Mouse (Mus musculus): ENCODE data around the gene Nfkbie. TPM values are rescaled to one million over a fixed set of nuclear protein-coding genes. Genes with fewer than 3 reads are reported as not detected.

Nfkbie gene
- total RNA-seq, 2 experiments from 2014 or later, result 2.6 to 3.2 TPM

Other genes starting within 250 kb of the Nfkbie start
- gene Cdc5l, start 122.0 kb upstream of the Nfkbie start, total RNA-seq (2021), result 10 to 100 TPM; 53.4 to 57.4 TPM
- 1 to 10 TPM; 4.3 to 5.5 TPM for gene Spats1, start 80.3 kb upstream of the Nfkbie start, total RNA-seq (2021)
- gene Aars2, start 48.9 kb upstream of the Nfkbie start, total RNA-seq (2021), result 10 to 100 TPM; 21.6 to 22.7 TPM
- gene Tcte1, start 32.3 kb upstream of the Nfkbie start, total RNA-seq (2021), result 1 to 10 TPM in 1 of 2 experiments, under 1 TPM in 1; 0.74 to 1.2 TPM
- gene Tmem151b, start 6.0 kb upstream of the Nfkbie start, total RNA-seq (2021), result 100 to 1,000 TPM; 113 to 114 TPM
- 10 to 100 TPM; 36.1 to 38.7 TPM for gene Slc35b2, start 8.2 kb downstream of the Nfkbie start, total RNA-seq (2021)
- 1,000 to 10,000 TPM; 1,671 to 1,815 TPM for gene Hsp90ab1, start 17.6 kb downstream of the Nfkbie start, total RNA-seq (2021)
- 10 to 100 TPM; 19.0 to 19.9 TPM for gene Slc29a1, start 43.9 kb downstream of the Nfkbie start, total RNA-seq (2021)
- not detected for gene Mymx, start 46.4 kb downstream of the Nfkbie start, total RNA-seq (2021)
- under 1 TPM; 0.19 to 0.20 TPM for gene Capn11, start 103.6 kb downstream of the Nfkbie start, total RNA-seq (2021)
- gene Mrpl14, start 130.6 kb downstream of the Nfkbie start, total RNA-seq (2021), result 10 to 100 TPM; 40.0 to 40.9 TPM
- 100 to 1,000 TPM; 176 to 191 TPM for gene Tmem63b, start 131.2 kb downstream of the Nfkbie start, total RNA-seq (2021)
- under 1 TPM in 1 of 2 experiments, not detected in 1; 0.59 TPM for gene 1600014C23Rik, start 178.1 kb downstream of the Nfkbie start, total RNA-seq (2021)

All from layer of hippocampus, postnatal 25 days (tissue).